Mouse (Mus musculus): ENCODE results near the gene Txnrd2. TPM values are rescaled to one million over a fixed set of nuclear protein-coding genes. Genes with fewer than 3 reads are reported as not detected.
A peak's percentile ranks its signal among the peaks of the same experiment; 100 is the strongest.

Gene Txnrd2
- total RNA-seq, 2 experiments from 2014 or later: 15.3 to 22.4 TPM

GRCm38 (mm10) chr16:18413032-18413816, 13.0 kb upstream of the Txnrd2 start:
- no peak for DNase-seq (ENCODE audit: low spot score in 2 of 2)

- DNase-seq (ENCODE audit: low spot score in 2 of 2): peak; percentile 50 to 76
Measured at GRCm38 (mm10) chr16:18416094-18416761, 10.0 kb upstream of the Txnrd2 start.

- no peak for DNase-seq (ENCODE audit: low spot score in 2 of 2)
Measured at GRCm38 (mm10) chr16:18416837-18417236, 9.3 kb upstream of the Txnrd2 start.

GRCm38 (mm10) chr16:18417491-18417890, 8.7 kb upstream of the Txnrd2 start:
- DNase-seq (ENCODE audit: low spot score in 2 of 2): no peak

GRCm38 (mm10) chr16:18418756-18419602, 7.2 kb upstream of the Txnrd2 start:
- DNase-seq (ENCODE audit: low spot score in 2 of 2): no peak

GRCm38 (mm10) chr16:18419603-18420026, 6.6 kb upstream of the Txnrd2 start:
- no peak for DNase-seq (ENCODE audit: low spot score in 2 of 2)

GRCm38 (mm10) chr16:18420571-18420970, 5.6 kb upstream of the Txnrd2 start:
- no peak for DNase-seq (ENCODE audit: low spot score in 2 of 2)

GRCm38 (mm10) chr16:18423203-18423914, 2.8 kb upstream of the Txnrd2 start:
- DNase-seq (ENCODE audit: low spot score in 2 of 2): no peak

- no peak for DNase-seq (ENCODE audit: low spot score in 2 of 2)
Measured at GRCm38 (mm10) chr16:18423915-18424265, 2.3 kb upstream of the Txnrd2 start.

GRCm38 (mm10) chr16:18424364-18425045, 1.7 kb upstream of the Txnrd2 start:
- DNase-seq (ENCODE audit: low spot score in 2 of 2): no peak

- no peak for DNase-seq (ENCODE audit: low spot score in 2 of 2)
Measured at GRCm38 (mm10) chr16:18425475-18426214, 539 bp upstream of the Txnrd2 start.

- DNase-seq (ENCODE audit: low spot score in 2 of 2): no peak
Measured at GRCm38 (mm10) chr16:18426802-18427280, 657 bp downstream of the Txnrd2 start, which contains the start of gene Comt. Gene Comt (minus strand): TSS chr16:18426852.

GRCm38 (mm10) chr16:18428011-18428515, 1.9 kb downstream of the Txnrd2 start:
- no peak for DNase-seq (ENCODE audit: low spot score in 2 of 2)

- DNase-seq (ENCODE audit: low spot score in 2 of 2): no peak
Measured at GRCm38 (mm10) chr16:18428516-18429042, 2.4 kb downstream of the Txnrd2 start.

- DNase-seq (ENCODE audit: low spot score in 2 of 2): no peak
Measured at GRCm38 (mm10) chr16:18429641-18430040, 3.5 kb downstream of the Txnrd2 start.

GRCm38 (mm10) chr16:18430641-18431212, 4.5 kb downstream of the Txnrd2 start:
- no peak for DNase-seq (ENCODE audit: low spot score in 2 of 2)

GRCm38 (mm10) chr16:18433341-18433920, 7.2 kb downstream of the Txnrd2 start:
- no peak for DNase-seq (ENCODE audit: low spot score in 2 of 2)

- DNase-seq (ENCODE audit: low spot score in 2 of 2): no peak
Measured at GRCm38 (mm10) chr16:18436128-18436527, 9.9 kb downstream of the Txnrd2 start.
